Mouse (Mus musculus): ENCODE measurements around the gene Ppp1r1c.
"Not testable (repeated sequence)": the region's sequence is repeated elsewhere in the genome, so short reads cannot be mapped to it uniquely, and the experiment has no call there.

Ppp1r1c gene

DNA sequence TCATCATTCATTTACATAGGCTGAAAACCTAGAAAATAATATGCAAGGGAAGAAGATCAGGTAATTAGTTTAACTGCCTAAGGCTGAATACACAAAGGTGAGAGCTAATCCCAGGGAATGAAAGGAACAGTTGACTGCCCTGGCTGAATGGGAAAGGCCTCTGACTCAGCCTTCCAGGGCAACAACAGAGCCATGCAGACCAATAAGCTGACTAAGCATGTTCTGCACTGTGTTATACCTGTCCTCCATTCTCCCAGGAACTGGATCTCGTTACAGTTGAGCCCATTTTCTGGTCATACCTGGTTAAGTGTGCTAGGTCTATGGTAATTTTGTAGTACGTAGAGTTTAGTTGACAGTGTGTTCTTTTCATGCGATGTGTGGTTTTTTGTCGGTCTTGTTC lies 36.6 kb downstream of the Ppp1r1c start:
- no peak for DNase-seq (ENCODE audit: low read depth, low spot score)

DNA sequence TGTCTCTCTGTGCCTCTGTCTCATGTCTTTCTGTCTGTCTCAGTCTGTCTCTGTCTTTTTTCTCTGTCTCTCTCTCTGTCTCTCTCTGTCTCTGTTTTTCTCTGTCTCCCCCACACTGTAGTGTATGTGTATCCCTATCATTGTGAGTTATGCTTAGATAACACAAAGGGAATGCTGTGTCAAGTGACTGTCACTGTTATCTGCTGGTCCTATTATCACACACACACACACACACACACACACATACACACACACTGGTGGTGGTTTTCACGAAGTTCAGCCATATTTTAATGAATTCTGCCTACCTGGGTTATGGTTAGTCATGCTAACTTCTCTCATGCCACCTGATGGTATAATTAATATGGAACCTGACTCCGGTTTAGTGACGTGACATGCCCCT lies 44.1 kb downstream of the Ppp1r1c start:
- DNase-seq (ENCODE audit: low read depth, low spot score) = no peak

DNA sequence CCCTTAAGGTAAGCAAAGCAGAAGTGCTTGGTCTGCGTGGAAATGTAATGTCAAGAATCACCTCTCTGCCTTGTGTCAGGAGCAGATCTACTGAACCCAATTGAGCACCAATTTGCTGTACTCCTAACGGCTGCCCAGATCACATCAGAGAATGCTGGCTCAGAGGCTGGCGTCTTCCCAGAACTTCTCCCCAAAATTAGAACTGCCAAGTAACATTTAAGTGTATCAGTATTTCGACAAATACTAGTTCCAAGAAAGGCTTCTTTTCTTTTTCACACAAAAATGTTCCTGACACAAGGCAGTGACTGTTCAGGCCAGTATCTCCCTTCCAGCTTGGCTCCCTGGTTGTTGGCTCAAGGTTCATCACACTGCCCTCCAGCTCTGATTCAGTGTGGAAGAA lies 52.4 kb downstream of the Ppp1r1c start:
- no peak for DNase-seq (ENCODE audit: low read depth, low spot score)

DNA sequence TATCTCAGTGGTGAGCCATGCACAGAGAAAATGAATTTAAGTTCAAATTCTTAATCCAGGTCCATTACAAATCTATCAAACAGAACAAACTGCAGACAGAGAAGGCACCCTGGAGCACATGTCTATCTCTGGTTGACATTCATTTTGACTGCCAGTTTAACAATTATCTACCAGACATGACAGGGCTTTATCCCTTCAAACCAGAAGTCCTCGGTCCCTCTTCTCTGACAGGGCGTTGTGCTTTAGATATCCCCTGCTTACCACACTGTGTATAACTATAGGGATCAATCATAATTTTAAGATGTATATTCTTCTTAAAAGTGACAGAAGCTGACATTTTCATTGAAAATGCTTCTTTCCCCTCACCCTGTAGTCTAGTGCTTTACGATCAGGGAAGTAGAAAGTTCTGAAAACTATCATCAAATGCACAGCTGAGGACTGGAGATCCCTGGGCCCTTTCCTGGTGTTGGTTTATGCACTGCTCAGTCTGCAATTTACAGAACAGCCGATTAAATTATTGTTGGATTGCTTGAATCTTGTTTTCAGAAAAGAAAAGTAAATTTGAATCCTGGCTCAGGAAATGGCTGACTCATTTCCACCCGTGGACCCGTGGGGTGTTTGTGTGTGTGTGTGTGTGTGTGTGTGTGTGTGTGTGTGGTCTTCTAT lies 55.3 kb downstream of the Ppp1r1c start:
- no peak for DNase-seq (ENCODE audit: low read depth, low spot score)

- DNase-seq (ENCODE audit: low read depth, low spot score) = no peak
Observed at GRCm38 (mm10) chr2:79765032-79765431, 57.5 kb downstream of the Ppp1r1c start.

DNA sequence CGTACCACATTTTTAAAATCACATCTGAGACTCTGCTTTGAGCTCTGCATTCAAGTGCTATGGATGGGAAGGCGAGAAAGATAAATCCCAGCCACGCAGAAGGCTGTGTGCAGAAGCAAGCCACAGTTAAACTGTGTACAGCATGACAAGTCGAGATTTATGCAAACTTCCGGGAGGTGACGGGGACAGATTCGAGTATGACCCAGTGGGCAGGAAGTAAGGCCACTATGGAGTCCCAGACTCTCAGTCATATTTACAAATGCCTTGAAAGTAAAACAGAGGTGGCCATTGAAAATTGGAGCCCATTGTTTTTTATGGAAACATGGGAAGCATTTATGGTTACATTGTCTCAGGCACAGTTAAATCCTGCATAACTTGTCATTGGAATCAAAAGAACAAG lies 58.1 kb downstream of the Ppp1r1c start:
- no peak for DNase-seq (ENCODE audit: low read depth, low spot score)

DNA sequence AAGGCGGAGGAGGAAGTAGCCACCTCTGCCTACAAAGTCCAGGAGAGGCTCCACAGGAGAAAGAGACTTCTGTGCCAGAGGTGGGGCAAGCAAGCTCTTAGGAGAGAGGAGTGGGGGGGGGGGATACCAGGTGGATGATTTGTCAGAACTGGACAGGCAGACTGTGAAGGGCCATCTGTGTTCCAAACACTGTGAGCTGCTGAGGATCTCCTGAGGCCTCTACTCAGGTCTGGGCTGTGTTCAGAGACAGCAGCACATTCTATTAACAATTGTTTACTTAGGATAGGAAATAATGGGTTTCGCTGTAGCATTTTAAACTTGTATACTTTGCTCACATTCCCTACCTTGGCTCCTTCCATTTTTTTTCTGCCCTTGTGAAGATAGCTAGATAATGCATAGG lies 61.0 kb downstream of the Ppp1r1c start:
- DNase-seq (ENCODE audit: low read depth, low spot score) = no peak

GRCm38 (mm10) chr2:79770307-79770706 lies 62.7 kb downstream of the Ppp1r1c start:
- DNase-seq (ENCODE audit: low read depth, low spot score) = no peak

DNA sequence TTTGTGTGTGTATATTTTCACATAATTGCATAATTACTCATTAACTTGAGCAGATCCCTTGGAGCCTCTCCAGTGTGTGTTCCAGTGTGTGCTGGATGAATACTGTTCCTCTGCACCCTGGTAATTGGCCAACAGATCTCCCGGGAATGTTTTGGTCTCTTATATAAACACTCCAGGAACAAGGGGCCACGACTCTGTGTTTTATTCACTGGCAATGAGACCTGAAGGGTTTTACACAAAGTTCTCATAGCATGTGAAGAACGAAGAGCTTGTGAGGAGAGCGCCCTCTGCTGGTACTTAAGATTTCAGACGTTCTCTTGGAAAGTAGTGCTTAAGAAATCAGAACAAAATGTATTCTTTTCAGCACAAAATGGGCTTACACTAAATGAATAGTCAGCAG lies 66.8 kb downstream of the Ppp1r1c start:
- peak; percentile 81 for DNase-seq (ENCODE audit: low read depth, low spot score)

- DNase-seq (ENCODE audit: low read depth, low spot score) = peak; percentile 27
Observed at GRCm38 (mm10) chr2:79777801-79778200, 70.2 kb downstream of the Ppp1r1c start.

DNA sequence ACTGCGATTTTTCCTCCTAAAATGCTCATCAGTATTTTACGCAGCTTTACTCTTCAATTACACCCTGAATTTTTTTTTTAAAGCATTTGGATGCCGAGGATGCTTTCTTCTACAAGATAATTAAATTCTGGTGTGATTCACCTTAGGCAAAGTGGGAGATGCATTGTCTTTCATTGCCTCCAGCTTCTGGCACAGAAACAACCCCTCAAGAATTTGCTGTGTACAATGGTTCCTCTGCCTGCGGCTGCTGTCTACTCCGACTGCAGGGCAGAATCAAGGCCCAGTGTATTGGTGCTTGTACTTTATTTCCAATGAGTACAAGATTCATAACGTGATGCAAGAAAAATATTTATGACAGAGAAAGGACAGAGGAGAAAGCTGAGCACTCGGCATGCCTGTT lies 73.2 kb downstream of the Ppp1r1c start:
- no peak for DNase-seq (ENCODE audit: low read depth, low spot score)

GRCm38 (mm10) chr2:79785541-79786134 lies 78.1 kb downstream of the Ppp1r1c start:
- no peak for DNase-seq (ENCODE audit: low read depth, low spot score)

GRCm38 (mm10) chr2:79786467-79786866 lies 78.9 kb downstream of the Ppp1r1c start:
- no peak for DNase-seq (ENCODE audit: low read depth, low spot score)

GRCm38 (mm10) chr2:79793186-79793585 lies 85.6 kb downstream of the Ppp1r1c start:
- DNase-seq (ENCODE audit: low read depth, low spot score) = no peak

DNA sequence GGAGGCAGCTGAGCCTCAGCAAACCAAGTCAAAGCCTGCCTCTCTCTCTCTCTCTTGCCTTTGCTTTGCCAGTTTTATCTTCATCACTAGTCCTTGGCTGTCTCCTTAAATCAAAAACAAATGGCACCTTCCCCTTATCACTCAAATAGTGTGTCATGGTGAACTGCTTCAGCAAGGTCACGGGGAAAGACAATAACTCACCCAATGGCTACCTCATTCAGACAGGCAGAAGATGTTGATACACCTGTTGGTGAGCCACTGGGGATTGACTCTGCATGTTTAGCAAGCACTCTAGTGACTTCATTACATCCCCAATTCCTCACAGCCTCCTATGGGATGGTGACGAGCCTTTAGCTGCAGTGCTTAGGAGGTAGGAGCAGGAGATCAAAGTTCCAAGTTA lies 89.9 kb downstream of the Ppp1r1c start:
- DNase-seq (ENCODE audit: low read depth, low spot score) = no peak

DNA sequence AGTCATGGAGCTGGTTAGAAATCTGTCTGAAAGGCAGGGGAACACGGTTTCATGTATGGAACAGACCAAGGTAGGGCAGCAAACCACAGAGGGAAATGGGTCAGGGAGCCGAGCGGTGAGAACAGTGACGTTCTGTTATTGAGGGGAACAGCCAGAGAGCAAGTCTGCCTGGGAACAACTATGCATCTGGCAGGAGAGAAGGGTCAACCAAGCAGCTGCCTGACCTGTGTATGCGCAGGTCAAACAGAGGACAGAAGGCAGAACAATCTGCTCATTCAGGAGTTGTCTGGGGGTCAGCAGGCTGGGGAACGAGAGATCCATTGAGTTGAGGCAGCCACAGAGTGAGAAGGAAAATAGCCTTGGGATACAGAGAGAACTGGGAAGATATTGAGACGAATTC lies 91.0 kb downstream of the Ppp1r1c start:
- DNase-seq (ENCODE audit: low read depth, low spot score) = no peak

DNA sequence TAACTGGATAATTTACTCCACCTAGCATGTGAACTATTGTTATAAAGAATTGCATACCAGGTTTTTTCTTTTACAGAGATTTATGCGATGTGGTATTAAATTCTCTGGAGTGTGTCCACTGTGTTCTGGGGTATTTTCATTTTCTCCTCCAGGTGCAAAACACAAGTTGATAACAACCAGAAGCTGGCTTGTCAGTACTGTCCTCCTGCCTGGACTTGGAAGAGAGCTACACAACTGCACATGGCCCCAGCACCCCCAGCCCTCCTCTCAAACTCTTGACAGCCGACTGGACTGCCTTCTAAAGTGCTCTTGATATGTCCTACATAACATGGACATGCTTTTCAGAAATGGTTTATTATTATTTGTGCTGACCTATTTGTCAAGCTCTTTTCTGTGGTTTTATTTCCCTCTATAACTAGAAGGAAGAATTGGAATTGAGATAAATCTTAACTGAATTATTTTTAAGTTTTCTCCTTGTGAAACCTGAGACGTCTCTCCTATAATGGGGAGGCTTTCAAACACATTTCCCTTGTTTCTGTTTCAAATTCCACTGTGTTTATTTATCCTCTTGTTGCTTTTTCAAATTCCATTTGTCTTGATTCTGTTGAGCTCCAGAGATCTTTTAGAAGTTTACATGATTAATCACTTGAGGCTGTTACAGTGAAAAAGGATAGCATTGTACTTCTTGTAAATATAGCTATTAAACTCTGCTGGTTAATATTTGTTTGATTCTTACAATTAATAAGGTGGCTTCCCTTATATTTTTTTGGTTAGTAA lies 108.3 kb downstream of the Ppp1r1c start:
- no peak for DNase-seq (ENCODE audit: low read depth, low spot score)

- no peak for DNase-seq (ENCODE audit: low read depth, low spot score)
Observed at GRCm38 (mm10) chr2:79819543-79819942, 112.0 kb downstream of the Ppp1r1c start.

- no peak for DNase-seq (ENCODE audit: low read depth, low spot score)
Observed at GRCm38 (mm10) chr2:79825853-79826252, 118.3 kb downstream of the Ppp1r1c start.

DNA sequence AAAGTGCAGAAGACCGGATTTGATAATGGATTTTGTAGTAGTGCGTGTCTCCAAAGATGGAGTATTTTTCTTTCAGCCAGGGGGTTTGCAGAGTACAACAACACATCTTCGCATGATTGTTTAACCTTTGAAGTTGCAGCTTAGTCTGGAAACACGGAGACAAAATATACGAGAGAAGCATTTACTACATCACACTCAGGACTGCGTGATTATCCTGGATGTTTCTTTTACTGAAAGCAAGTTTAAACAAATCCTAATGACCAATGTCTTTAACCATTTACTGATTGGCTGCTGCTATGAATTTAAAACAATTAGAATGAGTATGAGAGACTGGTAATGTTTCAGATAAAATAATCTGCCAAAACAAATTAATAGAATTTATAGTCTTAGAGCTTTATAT lies 131.5 kb downstream of the Ppp1r1c start:
- no peak for DNase-seq (ENCODE audit: low read depth, low spot score)

DNA sequence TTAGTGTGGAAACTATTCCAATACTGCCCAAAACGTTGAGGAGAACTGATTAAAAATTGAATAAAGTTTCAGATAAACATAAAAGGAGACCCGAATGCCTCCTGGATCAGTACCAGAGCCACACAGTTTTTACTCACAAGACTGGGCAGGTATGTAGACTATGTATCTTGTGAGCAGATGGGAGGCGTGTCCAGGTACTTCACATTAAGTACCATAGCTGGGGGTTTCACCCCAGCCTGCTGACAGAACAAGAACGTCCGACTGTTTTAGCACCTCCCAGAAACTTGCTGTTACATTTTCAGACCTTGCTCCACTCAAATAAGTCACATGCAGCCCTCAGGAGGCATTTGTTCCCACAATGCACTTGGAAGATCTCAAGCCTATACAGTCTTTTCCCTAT lies 131.9 kb downstream of the Ppp1r1c start:
- DNase-seq (ENCODE audit: low read depth, low spot score) = no peak

DNA sequence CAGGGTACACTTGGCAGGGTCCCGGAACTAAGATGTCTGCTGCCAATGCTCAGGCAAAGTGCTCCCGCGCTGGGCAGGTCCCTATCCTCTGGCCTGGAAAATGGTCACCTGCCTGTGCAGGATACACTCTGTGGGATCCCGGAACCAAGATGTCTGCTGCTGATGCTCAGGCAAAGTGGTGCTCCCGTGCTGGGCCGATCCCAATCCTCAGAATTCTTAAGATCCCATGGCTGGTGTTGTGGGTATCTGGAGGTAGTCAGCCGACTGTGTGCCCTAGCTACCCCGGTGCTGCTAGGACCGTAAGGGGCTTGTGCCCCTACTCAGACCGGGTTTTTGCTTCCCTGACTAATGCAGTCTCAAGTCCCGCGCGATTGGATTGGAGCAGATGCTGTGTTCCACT lies 139.8 kb downstream of the Ppp1r1c start:
- DNase-seq (ENCODE audit: low read depth, low spot score) = not testable (repeated sequence)

DNA sequence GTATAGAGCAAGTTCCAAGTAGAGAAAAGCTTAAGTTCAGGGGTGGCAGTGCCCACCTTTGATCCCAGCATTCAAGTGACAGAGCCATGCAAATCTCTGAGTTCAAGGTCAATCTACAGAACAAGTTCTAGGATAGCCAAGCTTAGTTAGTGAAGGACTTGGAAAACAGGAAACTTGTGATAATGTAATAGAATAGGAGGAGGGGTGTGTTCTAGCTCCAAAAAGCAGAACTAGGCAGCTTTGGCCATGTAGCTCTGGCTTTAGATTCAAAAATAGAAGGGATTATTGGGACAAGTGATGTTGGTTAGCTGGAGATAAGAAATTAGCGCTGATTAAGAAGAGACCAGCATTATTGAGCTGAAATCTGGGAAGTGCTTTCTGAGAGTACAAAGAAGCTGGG lies 149.3 kb downstream of the Ppp1r1c start:
- DNase-seq (ENCODE audit: low read depth, low spot score) = no peak
